Mouse (Mus musculus): ENCODE data around the gene Sar1b. TPM values are rescaled to one million over a fixed set of nuclear protein-coding genes. Genes with fewer than 3 reads are reported as not detected.

Sar1b gene
- polyA plus RNA-seq, 1 experiment from 2014 or later = 148 TPM

DNA sequence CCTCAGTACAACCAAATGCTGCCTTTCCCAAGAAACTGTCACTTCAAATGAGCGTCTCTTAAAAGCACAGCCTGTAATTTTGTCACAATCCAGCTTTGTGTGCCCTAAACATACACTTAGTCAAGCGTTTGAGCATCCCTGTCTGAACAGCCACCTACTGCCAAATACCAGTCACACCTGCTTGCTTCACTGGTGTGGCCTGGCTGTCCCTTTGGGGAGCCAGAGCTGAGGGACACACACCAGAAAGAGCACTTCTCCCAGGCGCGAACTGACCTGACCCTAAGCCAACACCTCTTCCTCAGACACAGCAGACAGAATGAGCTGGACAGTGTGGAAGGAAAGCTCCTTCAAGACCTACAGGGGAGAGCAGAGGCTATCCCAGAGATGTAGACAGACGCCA lies 69.5 kb downstream of the Sar1b start:
- Histone ChIP-seq H3K27ac (replicated peaks in 1 of 2; ENCODE audit: control insufficient read depth in 1 of 2, insufficient read depth in 1 of 2, low read depth in 2 of 2, low read length in 2 of 2) (no peak overlapping the region), H3K9me3 (ENCODE audit: control insufficient read depth, low read length) (no peaks in the 10 kb centered on the region), H3K27me3 (ENCODE audit: control insufficient read depth, insufficient read depth, low read length) (no peaks in the 10 kb centered on the region), H3K4me3 (ENCODE audit: control insufficient read depth in 1 of 2, insufficient read depth in 1 of 2, low read depth in 1 of 2, low read length in 2 of 2) (no peak overlapping the region), H3K36me3 (ENCODE audit: control insufficient read depth, insufficient read depth, low read length) (no peaks in the 10 kb centered on the region), H3K4me2 (ENCODE audit: low read length) (no peak overlapping the region), H3K9ac (ENCODE audit: low read length) (no peak overlapping the region), H3K4me1 (ENCODE audit: control insufficient read depth in 2 of 2, insufficient read depth in 2 of 2, low read length in 2 of 2) (peaks cover 0 to 4% of the 10 kb centered on the region in 2 experiments; a peak in 1 of 4 replicates)
- 79% methylated on average over 5 of the region's 5 CpGs for WGBS
- no peak for ATAC-seq (ENCODE audit: insufficient number of reproducible peaks, insufficient read depth, low FRiP score, low read depth)

DNA sequence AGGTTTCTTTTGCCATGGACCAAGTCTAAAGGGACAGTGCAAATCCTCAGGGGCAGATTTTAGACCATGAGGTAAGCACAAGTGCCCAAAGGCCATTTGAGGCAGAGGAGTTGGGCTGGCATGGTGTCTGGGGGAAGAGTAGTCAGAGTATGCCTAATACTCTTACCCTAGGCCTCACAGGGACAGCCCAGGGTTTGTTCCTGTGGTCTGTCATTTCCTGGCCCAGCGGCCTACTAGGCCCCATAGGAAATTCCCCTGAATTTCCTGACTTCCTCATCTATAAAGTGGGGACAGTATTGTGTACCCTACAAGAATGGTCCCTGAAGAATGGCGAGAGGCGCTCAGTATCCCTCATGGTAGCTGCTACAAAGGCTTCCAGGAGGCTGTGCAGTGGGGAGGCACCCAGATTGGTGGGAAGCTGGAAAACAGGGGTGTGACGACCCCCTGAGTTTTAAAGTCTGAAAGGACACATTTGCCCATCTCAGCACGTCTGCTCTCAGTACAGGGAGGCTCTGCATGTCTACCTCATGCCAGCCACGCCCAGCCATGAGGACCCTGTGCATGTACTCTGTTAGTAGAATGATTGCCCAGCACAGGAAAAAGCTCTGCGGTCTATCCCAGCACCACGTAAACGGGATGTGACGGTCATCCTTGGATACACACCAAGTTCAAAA lies 70.0 kb downstream of the Sar1b start:
- ATAC-seq (ENCODE audit: insufficient number of reproducible peaks, insufficient read depth, low FRiP score, low read depth) = no peak
- H3K27me3 ChIP-seq (ENCODE audit: control insufficient read depth, insufficient read depth, low read length) = no peaks in the 10 kb centered on the region
- H3K27ac ChIP-seq (replicated peaks in 1 of 2; ENCODE audit: control insufficient read depth in 1 of 2, insufficient read depth in 1 of 2, low read depth in 2 of 2, low read length in 2 of 2) = no peak overlapping the region
- no peaks in the 10 kb centered on the region for H3K36me3 ChIP-seq (ENCODE audit: control insufficient read depth, insufficient read depth, low read length)
- no peak overlapping the region for H3K9ac ChIP-seq (ENCODE audit: low read length)
- no peaks in the 10 kb centered on the region for H3K9me3 ChIP-seq (ENCODE audit: control insufficient read depth, low read length)
- H3K4me2 ChIP-seq (ENCODE audit: low read length) = no peak overlapping the region
- H3K4me3 ChIP-seq (ENCODE audit: control insufficient read depth in 1 of 2, insufficient read depth in 1 of 2, low read depth in 1 of 2, low read length in 2 of 2) = no peak overlapping the region
- H3K4me1 ChIP-seq (ENCODE audit: control insufficient read depth in 2 of 2, insufficient read depth in 2 of 2, low read length in 2 of 2) = peaks cover 0 to 4% of the 10 kb centered on the region in 2 experiments; a peak in 1 of 4 replicates
- 85% methylated on average over 10 of the region's 10 CpGs for WGBS

DNA sequence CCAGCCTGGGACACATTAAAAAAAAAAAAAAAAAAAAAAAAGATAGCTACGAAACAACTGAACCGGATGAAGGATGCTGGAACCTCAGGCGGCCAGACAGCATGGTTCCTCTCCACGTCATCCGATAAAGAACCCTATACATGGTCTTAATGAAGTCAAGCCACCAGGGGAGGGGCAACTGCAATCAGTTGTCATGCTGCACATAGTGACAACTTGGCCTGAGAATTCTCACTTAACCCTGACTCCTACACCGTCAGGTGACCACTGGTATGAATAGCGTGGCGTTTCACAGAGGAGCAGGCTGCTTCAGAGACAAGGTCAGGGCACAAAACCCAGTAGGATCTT lies 70.6 kb downstream of the Sar1b start:
- H3K4me2 ChIP-seq (ENCODE audit: low read length) = no peak overlapping the region
- 87% methylated on average over 8 of the region's 8 CpGs for WGBS

GRCm38 (mm10) chr11:51835598-51835997 lies 72.1 kb downstream of the Sar1b start:
- Histone ChIP-seq H3K9ac (ENCODE audit: low read length) (no peak overlapping the region), H3K4me3 (ENCODE audit: control insufficient read depth in 1 of 2, insufficient read depth in 1 of 2, low read depth in 1 of 2, low read length in 2 of 2) (no peak overlapping the region), H3K9me3 (ENCODE audit: control insufficient read depth, low read length) (no peaks in the 10 kb centered on the region), H3K27ac (replicated peaks in 1 of 2; ENCODE audit: control insufficient read depth in 1 of 2, insufficient read depth in 1 of 2, low read depth in 2 of 2, low read length in 2 of 2) (no peak overlapping the region), H3K4me2 (ENCODE audit: low read length) (no peak overlapping the region), H3K27me3 (ENCODE audit: control insufficient read depth, insufficient read depth, low read length) (no peaks in the 10 kb centered on the region), H3K36me3 (ENCODE audit: control insufficient read depth, insufficient read depth, low read length) (no peaks in the 10 kb centered on the region), H3K4me1 (ENCODE audit: control insufficient read depth in 2 of 2, insufficient read depth in 2 of 2, low read length in 2 of 2) (peaks cover 0 to 4% of the 10 kb centered on the region in 2 experiments; a peak in 1 of 4 replicates)
- no peak for ATAC-seq (ENCODE audit: insufficient number of reproducible peaks, insufficient read depth, low FRiP score, low read depth)
- WGBS = 89% methylated on average over 12 of the region's 12 CpGs

More for the DNA sequence above, 70.6 kb downstream of the Sar1b start:
- Histone ChIP-seq H3K27me3 (ENCODE audit: control insufficient read depth, insufficient read depth, low read length) (no peaks in the 10 kb centered on the region), H3K27ac (replicated peaks in 1 of 2; ENCODE audit: control insufficient read depth in 1 of 2, insufficient read depth in 1 of 2, low read depth in 2 of 2, low read length in 2 of 2) (no peak overlapping the region), H3K4me1 (ENCODE audit: control insufficient read depth in 2 of 2, insufficient read depth in 2 of 2, low read length in 2 of 2) (peaks cover 0 to 4% of the 10 kb centered on the region in 2 experiments; a peak in 1 of 4 replicates), H3K9ac (ENCODE audit: low read length) (no peak overlapping the region), H3K9me3 (ENCODE audit: control insufficient read depth, low read length) (no peaks in the 10 kb centered on the region), H3K4me3 (ENCODE audit: control insufficient read depth in 1 of 2, insufficient read depth in 1 of 2, low read depth in 1 of 2, low read length in 2 of 2) (no peak overlapping the region), H3K36me3 (ENCODE audit: control insufficient read depth, insufficient read depth, low read length) (no peaks in the 10 kb centered on the region)
- no peak for ATAC-seq (ENCODE audit: insufficient number of reproducible peaks, insufficient read depth, low FRiP score, low read depth)

DNA sequence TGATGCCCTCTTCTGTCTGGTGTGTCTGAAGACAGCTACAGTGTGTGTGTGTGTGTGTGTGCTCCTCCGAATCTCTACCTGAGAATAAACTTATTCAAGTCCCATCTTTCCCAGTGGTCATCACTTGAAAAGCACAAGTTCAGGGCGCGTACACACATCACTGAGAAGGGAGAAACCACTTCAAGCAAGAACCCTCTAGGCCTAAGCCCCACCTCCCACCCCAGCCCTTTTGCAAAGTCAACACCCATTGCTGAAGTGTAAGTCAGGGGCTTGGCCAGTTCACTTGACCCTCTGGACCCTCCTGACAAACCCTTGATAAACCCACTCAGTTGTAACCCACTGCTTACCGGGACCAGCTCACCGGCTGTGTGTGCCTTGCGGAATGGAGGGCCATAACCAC lies 73.0 kb downstream of the Sar1b start:
- no peaks in the 10 kb centered on the region for H3K27me3 ChIP-seq (ENCODE audit: control insufficient read depth, insufficient read depth, low read length)
- H3K4me3 ChIP-seq (ENCODE audit: control insufficient read depth in 1 of 2, insufficient read depth in 1 of 2, low read depth in 1 of 2, low read length in 2 of 2) = no peak overlapping the region
- H3K9me3 ChIP-seq (ENCODE audit: control insufficient read depth, low read length) = no peaks in the 10 kb centered on the region
- H3K36me3 ChIP-seq (ENCODE audit: control insufficient read depth, insufficient read depth, low read length) = no peaks in the 10 kb centered on the region
- no peak overlapping the region for H3K27ac ChIP-seq (replicated peaks in 1 of 2; ENCODE audit: control insufficient read depth in 1 of 2, insufficient read depth in 1 of 2, low read depth in 2 of 2, low read length in 2 of 2)
- H3K9ac ChIP-seq (ENCODE audit: low read length) = no peak overlapping the region
- H3K4me1 ChIP-seq (ENCODE audit: control insufficient read depth in 2 of 2, insufficient read depth in 2 of 2, low read length in 2 of 2) = peaks cover 0 to 4% of the 10 kb centered on the region in 2 experiments; a peak in 1 of 4 replicates
- ATAC-seq (ENCODE audit: insufficient number of reproducible peaks, insufficient read depth, low FRiP score, low read depth) = no peak
- 86% methylated on average over 6 of the region's 6 CpGs for WGBS
- no peak overlapping the region for H3K4me2 ChIP-seq (ENCODE audit: low read length)

- 60% methylated on average over 8 of the region's 8 CpGs for WGBS
- Histone ChIP-seq H3K27ac (replicated peaks in 1 of 2; ENCODE audit: control insufficient read depth in 1 of 2, insufficient read depth in 1 of 2, low read depth in 2 of 2, low read length in 2 of 2) (no peak overlapping the region), H3K4me2 (ENCODE audit: low read length) (no peak overlapping the region), H3K4me1 (ENCODE audit: control insufficient read depth in 2 of 2, insufficient read depth in 2 of 2, low read length in 2 of 2) (peaks cover 0 to 2% of the 10 kb centered on the region in 2 experiments; a peak in 1 of 4 replicates), H3K27me3 (ENCODE audit: control insufficient read depth, insufficient read depth, low read length) (no peaks in the 10 kb centered on the region), H3K36me3 (ENCODE audit: control insufficient read depth, insufficient read depth, low read length) (no peaks in the 10 kb centered on the region), H3K9ac (ENCODE audit: low read length) (no peak overlapping the region), H3K9me3 (ENCODE audit: control insufficient read depth, low read length) (no peaks in the 10 kb centered on the region), H3K4me3 (ENCODE audit: control insufficient read depth in 1 of 2, insufficient read depth in 1 of 2, low read depth in 1 of 2, low read length in 2 of 2) (no peak overlapping the region)
- no peak for ATAC-seq (ENCODE audit: insufficient number of reproducible peaks, insufficient read depth, low FRiP score, low read depth)
Observed at GRCm38 (mm10) chr11:51837164-51838153, 74.0 kb downstream of the Sar1b start.

DNA sequence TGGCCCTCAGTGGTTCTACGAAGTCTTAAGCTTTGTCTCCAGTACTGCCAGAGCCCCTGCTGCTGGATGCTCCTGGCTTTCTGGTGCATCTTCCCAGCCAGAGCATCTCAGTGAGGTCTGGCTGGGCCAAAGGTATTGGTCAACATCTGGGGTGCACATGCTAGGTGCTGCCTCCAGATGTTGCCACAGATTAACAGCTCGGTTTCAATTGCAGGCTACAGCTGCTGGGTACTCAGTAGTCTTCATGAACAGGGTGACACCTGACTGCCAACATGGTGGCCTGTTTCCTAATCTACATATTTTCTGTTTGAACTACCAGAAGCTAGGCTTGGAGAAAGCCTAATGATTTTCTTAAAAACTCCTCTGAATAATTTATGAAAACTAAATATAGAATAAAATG lies 75.6 kb downstream of the Sar1b start:
- Histone ChIP-seq H3K4me3 (ENCODE audit: control insufficient read depth in 1 of 2, insufficient read depth in 1 of 2, low read depth in 1 of 2, low read length in 2 of 2) (no peak overlapping the region), H3K9me3 (ENCODE audit: control insufficient read depth, low read length) (no peaks in the 10 kb centered on the region), H3K4me2 (ENCODE audit: low read length) (no peak overlapping the region), H3K27ac (replicated peaks in 1 of 2; ENCODE audit: control insufficient read depth in 1 of 2, insufficient read depth in 1 of 2, low read depth in 2 of 2, low read length in 2 of 2) (no peak overlapping the region), H3K36me3 (ENCODE audit: control insufficient read depth, insufficient read depth, low read length) (no peaks in the 10 kb centered on the region), H3K27me3 (ENCODE audit: control insufficient read depth, insufficient read depth, low read length) (no peaks in the 10 kb centered on the region), H3K9ac (ENCODE audit: low read length) (no peak overlapping the region), H3K4me1 (ENCODE audit: control insufficient read depth in 2 of 2, insufficient read depth in 2 of 2, low read length in 2 of 2) (no peaks in the 10 kb centered on the region)
- ATAC-seq (ENCODE audit: insufficient number of reproducible peaks, insufficient read depth, low FRiP score, low read depth) = no peak
- WGBS = 82% methylated on average over 2 of the region's 2 CpGs
